Mouse (Mus musculus): ENCODE results near the gene Wdr45b.
"Not testable (repeated sequence)": the region's sequence is repeated elsewhere in the genome, so short reads cannot be mapped to it uniquely, and the experiment has no call there.

Wdr45b gene

DNA sequence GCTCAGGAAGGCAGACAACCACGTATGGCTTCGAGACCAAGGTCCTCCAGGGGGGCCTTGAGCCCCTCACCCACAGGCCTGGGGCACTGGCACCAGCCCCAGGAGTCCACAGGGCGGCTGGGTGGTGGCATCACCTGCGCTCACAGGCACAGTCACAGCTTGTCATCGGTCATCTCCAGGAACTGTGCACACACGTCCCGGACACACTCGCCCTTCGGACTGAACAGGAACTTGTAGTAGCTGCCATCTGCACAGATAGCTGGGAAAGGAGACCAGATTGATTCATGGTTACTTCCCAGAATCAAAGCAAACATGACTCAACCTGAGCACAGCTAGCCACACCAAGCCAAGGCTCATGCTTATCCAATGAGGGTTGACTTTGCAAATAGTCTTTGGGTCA, 26.0 kb downstream of the Wdr45b start:
- no peak for DNase-seq (ENCODE audit: low spot score in 2 of 2)

GRCm38 (mm10) chr11:121326681-121327080, 27.6 kb downstream of the Wdr45b start:
- DNase-seq (ENCODE audit: low spot score in 2 of 2), result no peak

GRCm38 (mm10) chr11:121326034-121326433, 28.2 kb downstream of the Wdr45b start:
- no peak for DNase-seq (ENCODE audit: low spot score in 2 of 2)

DNA sequence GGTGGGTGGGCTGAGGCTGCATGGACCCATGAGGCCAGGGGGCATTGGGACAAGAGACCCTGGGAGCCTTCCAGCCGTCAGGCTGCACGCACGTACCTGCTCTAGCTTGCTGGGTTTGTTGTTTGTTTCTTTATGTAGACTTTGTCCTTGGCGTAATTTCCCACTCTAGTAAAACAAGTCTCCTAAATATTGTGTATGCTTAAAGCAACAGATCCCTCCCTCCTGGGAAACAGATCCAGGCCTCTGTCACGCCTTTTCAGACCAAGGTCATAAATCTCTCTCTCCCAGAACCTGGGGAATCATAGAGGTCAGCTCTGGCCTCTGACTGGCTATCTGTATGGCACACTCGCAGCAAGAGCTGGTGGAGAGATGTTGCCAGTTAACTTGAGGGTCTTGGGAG, 46.5 kb downstream of the Wdr45b start:
- DNase-seq (ENCODE audit: low spot score in 2 of 2), result not testable (repeated sequence)

- DNase-seq (ENCODE audit: low spot score in 2 of 2), result peak; percentile 61 to 71
Measured at GRCm38 (mm10) chr11:121306608-121307007, 47.6 kb downstream of the Wdr45b start.

DNA sequence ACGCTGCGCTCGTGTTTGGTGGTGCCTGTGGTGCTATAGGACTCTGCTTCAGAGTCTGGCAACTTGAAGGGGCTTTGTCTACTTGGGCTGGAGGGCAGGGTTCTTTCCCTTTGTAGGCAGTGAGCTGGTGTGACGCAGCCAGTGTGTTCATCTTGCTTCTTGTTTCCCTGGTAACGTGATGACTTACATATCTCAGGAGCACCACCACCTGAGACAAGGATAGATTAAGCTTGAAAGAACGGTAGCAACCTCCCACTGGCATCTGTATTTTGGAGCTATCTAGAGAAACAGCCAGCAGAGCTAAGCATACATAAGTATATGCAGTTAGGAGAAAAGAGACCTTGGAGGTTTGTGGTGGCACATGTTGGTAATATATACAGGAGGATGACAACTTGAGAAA, 48.9 kb downstream of the Wdr45b start:
- peak; percentile 54 to 67 for DNase-seq (ENCODE audit: low spot score in 2 of 2)

- DNase-seq (ENCODE audit: low spot score in 2 of 2), result no peak
Measured at GRCm38 (mm10) chr11:121300265-121300664, 54.0 kb downstream of the Wdr45b start.

DNA sequence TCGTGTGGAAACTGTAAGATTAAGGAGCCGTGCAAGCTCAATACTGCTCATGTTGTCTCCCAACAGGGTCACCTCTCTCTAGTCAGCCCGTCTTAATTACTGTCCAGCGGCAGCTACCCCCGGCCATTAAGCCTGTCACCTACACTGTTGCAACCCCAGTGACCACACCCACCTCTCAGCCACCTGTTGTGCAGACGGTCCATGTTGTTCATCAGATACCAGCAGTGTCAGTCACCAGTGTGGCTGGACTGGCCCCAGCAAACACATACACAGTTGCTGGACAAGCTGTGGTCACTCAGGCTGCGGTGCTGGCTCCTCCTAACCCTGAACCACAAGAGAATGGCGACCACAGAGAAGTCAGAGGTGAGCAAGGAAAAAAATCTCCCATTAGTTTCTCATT, 55.8 kb downstream of the Wdr45b start:
- no peak for DNase-seq (ENCODE audit: low spot score in 2 of 2)

- no peak for DNase-seq (ENCODE audit: low spot score in 2 of 2)
Measured at GRCm38 (mm10) chr11:121294771-121295170, 59.5 kb downstream of the Wdr45b start.

GRCm38 (mm10) chr11:121289859-121290258, 64.4 kb downstream of the Wdr45b start:
- DNase-seq (ENCODE audit: low spot score in 2 of 2), result no peak

DNA sequence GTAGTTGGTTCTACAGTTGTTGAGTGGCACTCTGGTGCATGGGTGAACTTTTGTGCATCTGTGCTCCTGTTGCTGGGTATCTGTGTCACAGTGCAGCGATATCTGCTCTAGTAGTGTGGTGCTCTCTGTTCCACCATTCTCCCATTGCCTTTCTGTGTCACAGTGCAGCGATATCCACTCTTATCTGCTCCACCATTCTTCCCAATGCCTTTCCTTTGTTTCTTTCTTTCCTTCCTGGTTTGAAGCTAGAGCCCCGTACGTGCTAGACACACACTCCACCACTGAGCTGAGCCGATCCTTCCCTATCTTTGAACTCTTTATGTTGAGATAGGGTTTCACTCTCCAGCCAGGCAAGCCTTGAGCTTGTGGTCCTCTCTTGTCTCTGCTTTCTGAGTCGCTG, 71.3 kb downstream of the Wdr45b start:
- DNase-seq (ENCODE audit: low spot score in 2 of 2), result no peak

- no peak for DNase-seq (ENCODE audit: low spot score in 2 of 2)
Measured at GRCm38 (mm10) chr11:121278011-121278410, 76.2 kb downstream of the Wdr45b start.

DNA sequence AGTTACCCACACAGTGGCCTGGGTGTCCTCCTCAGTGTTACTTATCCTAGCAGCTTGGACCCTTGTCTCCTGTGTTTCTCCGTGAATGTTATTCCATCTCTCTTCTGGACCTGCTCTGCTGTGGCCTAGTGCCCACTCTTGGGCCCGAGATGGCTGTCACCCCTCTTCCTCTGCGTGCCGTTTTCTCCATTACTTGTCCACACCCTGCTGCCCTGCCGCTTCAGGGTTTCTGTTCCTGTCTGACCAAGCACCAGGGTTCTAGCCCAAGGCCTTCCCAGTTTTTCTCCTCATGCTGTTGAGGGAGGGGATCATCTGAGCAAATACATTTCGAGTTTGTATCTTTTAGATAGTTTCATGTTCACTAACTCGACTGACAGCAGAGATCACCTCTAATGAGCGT, 76.7 kb downstream of the Wdr45b start:
- DNase-seq (ENCODE audit: low spot score in 2 of 2), result no peak
